Mouse (Mus musculus) urinary bladder, postnatal 25 days (tissue): ENCODE data around the gene Tmem131l.
A peak's percentile ranks its signal among the peaks of the same experiment; 100 is the strongest.

Source experiments
- DNase-seq: peaks from one replicate; pipeline ENCODE4 v3.0.0; 2022; ENCODE audit warnings: low spot score

Gene Tmem131l

GRCm38 (mm10) chr3:84039646-84040475, at the start of gene Tmem131l:
TSS of gene Tmem131l (minus strand) at chr3:84040175.
- DNase-seq = peak; percentile 65

- no peak for DNase-seq
Observed at GRCm38 (mm10) chr3:84086921-84087320, 46.9 kb upstream of the Tmem131l start.

- DNase-seq = no peak
Observed at GRCm38 (mm10) chr3:84086337-84086736, 46.4 kb upstream of the Tmem131l start.

- no peak for DNase-seq
Observed at GRCm38 (mm10) chr3:84085429-84085828, 45.5 kb upstream of the Tmem131l start.

DNA sequence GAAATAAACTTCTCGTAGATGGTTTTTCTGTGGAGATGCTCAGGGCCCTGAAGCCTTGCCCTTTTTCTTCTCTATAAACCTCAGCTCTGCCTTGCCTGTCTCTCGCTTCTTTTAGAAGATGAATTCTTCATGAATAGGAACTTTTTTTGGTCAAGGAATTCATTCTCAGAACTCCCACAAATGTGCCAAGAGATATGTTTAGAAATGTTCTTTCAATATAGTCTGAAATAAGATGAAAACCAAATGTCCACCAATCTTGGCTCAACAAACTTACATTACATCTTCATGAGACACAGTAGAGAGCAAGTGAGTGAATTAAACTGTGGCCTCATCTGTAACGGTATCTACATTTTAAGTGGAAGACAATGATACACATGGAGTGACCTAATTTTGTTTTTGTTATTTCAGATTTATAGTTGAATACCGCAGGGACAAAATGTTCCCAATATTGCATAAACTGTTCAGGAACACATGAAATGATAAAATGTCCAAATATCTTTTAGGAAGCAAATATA, 41.3 kb upstream of the Tmem131l start:
- no peak for DNase-seq

DNA sequence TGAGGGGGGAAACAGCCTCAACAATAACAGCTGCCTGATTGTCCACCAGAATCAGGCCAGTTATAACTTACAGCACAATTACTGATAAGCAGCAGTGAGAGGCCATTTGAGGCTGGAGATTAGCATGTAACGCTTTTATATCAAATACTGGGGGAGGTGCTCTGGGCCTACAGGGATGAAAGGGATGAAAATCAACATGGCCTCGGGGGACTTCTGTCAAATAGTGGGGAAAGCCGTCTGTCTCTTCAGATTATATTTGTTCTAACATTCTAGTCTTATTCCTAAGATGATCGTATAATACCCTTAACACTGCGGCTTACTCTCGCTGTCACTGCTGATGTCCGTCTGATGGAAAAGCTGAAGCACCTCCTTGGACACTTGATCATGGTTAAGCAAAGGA, 40.1 kb upstream of the Tmem131l start:
- no peak for DNase-seq

DNA sequence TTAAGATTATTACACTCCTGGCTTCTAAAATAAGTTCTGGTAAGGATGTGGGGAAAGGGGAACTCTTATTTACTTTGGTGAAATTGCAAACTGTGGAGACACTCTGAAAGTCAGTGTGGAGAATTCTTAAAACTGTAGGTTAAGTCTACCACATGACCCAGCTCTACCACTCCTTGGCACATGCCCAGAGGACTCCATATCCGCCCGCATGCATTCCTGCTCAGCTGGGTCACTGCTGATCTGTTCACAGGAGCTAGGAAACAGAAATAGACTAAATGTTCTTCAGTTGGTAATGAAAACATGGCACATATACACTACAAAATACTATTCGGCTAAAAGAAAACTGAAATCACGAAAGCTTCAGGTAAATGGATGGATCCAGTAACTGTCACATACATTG, 37.5 kb upstream of the Tmem131l start:
- no peak for DNase-seq

DNA sequence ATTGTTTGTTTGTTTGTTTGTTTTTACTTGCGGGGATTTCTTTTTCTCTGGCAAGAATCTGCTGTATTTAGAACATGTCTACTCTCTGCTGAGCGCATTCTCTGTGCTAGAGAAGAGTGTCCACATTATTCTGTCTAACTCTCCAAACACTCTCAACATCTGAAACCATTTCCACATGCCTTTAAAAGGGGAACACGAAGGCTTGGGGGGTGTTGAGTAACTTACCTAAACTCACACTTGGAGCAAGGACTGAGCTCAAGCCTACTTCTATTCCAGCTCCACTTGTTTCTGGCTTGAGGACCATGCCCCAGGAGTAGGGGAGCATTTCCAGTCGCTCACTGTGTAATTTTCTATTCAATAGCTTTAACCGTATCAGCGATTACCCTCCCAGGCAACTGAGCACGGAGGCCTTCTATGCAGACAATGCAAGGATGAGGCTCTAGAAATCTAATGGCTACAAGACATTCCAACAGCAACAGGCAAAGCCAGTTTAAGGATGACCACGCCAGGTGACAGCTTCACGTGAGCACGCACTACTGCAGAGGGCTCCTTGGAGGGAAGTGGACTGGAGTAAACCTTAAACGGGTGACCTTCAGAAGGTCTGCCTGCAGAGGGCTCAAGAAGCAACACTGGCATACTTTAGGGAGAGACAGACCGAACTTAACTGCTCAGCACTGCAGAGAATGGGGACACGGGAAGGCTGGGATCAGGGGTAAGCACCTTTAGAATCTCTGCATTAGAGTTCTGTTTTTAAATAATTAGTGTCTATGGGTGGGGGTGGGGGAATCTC, 36.8 kb upstream of the Tmem131l start:
- no peak for DNase-seq

GRCm38 (mm10) chr3:84075516-84075915, 35.5 kb upstream of the Tmem131l start:
- DNase-seq = no peak

GRCm38 (mm10) chr3:84074777-84075176, 34.8 kb upstream of the Tmem131l start:
- no peak for DNase-seq

GRCm38 (mm10) chr3:84071641-84072040, 31.7 kb upstream of the Tmem131l start:
- DNase-seq = no peak

DNA sequence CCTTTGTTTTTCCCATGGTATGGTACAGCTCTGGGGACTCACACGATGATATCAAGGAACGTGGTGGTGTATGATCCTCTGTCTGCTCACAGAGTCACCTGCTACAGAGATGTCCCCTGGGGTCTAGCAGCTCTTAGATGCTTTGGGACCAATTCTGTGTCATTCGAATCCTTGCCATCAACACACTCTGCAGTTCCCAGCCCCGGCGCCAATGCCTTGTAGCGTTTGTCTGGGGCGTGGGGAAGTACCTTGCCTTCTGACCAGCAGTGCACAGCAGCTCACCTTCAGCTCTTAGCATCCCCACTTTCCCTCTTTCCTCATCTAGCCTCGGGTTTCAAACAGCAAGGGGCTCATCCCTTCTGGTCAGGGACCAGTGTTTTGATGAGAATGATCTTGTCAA, 30.8 kb upstream of the Tmem131l start:
- DNase-seq = no peak

DNA sequence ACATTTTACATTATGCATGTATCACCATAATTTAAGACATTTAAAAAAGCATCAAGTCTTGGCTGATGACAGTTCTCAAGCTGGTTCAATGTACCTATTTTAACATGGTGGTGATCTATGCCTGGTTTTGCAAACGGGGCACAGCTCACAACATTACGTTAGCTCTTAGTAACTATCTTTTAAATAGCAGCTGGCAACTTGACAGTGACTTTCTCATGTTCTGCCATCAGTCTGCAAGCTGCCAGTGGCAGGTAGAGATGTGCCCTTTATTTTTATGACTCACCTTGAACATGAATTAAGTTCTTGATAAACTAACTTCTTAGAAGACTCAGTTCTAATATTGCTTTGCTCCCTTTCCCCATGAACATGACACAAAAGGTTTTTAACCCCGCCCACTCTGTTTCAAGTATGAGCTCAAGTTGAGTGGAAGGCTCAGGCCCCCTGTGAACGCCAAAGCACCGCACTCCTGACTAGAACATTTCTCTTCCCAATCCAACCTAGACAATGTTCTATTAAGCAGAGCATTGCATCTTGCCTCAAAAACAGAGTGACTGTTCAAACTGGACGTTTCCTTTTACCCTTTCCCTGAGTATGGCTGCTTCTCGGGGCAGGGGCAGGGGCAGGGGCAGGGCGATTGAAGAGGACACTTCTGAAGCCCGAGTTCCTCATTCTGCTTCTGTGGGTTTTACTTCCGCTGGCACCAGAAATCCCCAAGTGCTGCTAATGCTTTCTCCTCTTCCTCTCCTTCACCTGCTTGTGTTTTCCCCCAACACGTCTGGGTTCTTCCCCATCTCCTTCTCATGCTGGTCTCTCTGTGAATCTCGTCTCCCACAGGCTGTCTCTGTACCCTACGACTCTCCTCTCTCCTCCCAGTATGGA, 29.1 kb upstream of the Tmem131l start:
- DNase-seq = no peak

DNA sequence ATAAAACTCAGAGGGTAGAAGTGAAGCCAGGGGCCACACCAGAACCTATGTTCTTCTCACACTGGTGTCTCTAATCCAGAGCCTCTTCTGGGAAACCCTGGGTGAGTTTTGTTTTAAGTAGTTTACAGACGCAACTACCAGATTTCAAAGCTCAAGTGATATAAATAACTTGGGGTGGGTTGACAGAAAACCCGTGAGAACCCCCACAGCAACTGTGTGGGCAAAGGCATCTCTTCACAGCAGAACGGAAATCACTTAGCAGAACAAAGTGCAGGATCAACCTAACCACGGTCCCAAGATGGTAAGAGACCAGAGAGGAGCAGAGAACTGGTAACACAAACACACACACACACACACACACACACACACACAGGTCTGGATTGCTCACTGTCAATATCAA, 25.9 kb upstream of the Tmem131l start:
- no peak for DNase-seq

- no peak for DNase-seq
Observed at GRCm38 (mm10) chr3:84063369-84063914, 23.5 kb upstream of the Tmem131l start.

DNA sequence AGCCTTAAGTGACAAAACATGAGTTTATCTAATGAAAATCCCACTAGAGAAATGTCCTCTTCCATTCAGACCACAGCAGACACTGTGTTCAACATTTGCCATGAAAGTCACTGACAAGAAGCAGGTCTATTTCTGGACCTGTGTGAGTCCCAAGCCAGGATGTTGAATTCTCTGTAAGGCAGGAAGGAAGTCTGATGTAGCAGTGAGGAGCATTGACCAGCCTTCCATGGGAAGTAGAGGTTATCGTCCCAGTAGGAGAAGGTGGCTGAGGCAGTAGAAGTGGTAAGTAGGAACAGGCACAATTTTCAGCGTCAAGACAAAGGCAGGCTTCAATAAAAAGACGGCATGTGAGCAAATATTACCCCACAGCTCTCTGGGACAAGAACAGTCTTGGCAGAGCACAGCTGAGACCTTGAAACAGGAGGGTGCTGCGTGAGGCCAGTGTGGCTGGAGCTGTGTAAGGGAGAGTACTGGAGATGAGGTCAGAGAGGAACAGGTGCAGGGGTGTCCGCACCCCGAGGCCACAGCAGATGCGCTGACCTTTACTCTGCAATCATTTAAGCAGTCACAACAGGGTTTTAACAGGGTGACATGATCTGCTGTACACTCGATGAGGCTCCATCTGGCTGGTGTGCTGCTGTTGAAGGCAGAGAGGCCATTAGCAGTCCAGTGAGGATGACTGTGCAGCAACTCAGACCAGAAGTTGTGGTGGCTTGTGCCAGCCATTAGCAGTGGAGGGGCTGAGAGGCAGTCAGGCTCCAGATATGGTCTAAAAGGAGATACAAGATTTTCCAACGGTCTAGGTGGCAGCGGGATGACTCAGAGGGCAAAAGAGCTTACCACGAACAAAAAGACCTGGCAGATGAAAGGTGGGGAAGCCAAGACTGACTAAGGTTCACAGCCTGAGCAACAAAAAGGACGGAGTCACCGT, 21.8 kb upstream of the Tmem131l start:
- no peak for DNase-seq

DNA sequence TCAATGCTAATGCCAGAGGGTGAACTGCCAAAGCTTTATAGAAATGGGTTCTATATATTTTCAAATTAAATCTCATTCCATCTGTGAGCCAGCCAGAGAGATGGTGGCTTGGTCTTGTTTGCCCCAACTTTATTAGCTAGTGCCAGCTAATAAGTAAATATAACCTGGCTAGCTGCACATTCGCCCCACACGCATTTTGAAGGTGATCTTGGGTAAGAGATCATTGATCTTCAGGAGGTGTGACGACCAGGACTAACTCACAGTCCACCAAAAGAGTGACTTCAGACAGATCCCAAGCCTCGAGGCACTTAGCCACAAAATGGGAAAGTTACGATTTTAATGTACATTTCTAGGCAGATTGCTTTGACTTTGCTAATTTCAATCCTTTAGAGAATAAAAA, 21.0 kb upstream of the Tmem131l start:
- DNase-seq = no peak

GRCm38 (mm10) chr3:84060128-84060527, 20.2 kb upstream of the Tmem131l start:
- DNase-seq = no peak

DNA sequence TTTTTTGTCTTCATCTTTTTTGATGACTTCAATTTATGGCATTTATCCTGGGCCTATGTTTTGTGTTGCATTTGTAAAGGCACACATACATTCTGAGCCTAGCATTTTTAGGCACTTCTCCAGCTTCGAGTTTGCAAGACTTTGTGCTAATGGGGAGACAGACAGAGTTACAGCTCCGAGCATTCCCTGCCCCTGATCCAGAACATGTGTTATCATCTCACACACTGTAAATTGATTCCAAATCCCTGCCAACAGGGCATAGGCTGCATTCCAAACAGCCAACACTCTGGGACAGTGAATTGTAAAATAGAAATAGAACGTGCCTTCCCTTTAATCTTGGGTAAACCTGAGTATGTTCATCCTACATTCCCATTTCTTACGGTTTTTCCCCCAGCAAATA, 19.7 kb upstream of the Tmem131l start:
- no peak for DNase-seq

DNA sequence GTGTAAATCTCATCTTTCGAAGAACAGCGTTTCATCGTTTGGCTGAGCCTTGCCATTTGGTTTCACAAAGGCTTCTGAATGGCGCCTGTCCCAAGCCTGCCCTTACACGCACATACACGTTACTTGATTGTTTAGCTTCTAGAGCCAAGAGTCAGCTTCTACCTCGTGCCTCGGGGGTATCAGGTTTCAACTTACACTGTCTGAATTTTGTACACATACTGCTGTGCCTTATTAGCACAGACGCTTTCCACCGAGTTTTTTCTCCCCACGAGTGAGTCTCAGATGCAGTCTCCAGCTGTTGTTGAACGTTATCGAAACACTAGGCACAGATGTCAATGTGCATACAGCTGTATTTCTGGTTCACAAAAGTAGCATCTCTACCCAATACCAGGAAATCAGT, 19.3 kb upstream of the Tmem131l start:
- DNase-seq = peak; percentile 26

GRCm38 (mm10) chr3:84048729-84049175, 8.8 kb upstream of the Tmem131l start:
- DNase-seq = no peak
